Mouse (Mus musculus) heart, embryonic 14.5 days (tissue): ENCODE results near the gene Idi2. TPM values are rescaled to one million over a fixed set of nuclear protein-coding genes. Genes with fewer than 3 reads are reported as not detected.

Experiments
- ATAC-seq: fragments of 200-750 bp; cut with Nextera tagmentation; 2 replicates; pipeline ENCODE4 v1.8.0; 2017; ENCODE audit warnings: low read depth, moderate TSS enrichment; ENCODE audit not compliant: insufficient number of reproducible peaks, insufficient read depth, low FRiP score
- H3K27ac ChIP-seq, 2 experiments: fragments of 200-500 bp in 1 of 2; fragments of 300-500 bp in 1 of 2; sonication (generic) in 1 of 2; replicated peaks in 1 of 2; 2 replicates each; pipeline ENCODE4 v1.5.1; 2012 to 2014; ENCODE audit warnings: low read depth in 2 of 2, low read length in 2 of 2, control low read depth in 1 of 2, mild to moderate bottlenecking in 1 of 2, mixed read lengths in 1 of 2; ENCODE audit not compliant: control insufficient read depth in 1 of 2, insufficient read depth in 1 of 2
- H3K27me3 ChIP-seq: fragments of 300-500 bp; sonication (generic); 2 replicates; pipeline ENCODE4 v1.6.1; 2014; ENCODE audit warnings: mild to moderate bottlenecking, low read length, control low read depth; ENCODE audit not compliant: control insufficient read depth, insufficient read depth
- H3K36me3 ChIP-seq: fragments of 300-500 bp; sonication (generic); 2 replicates; pipeline ENCODE4 v1.6.1; 2014; ENCODE audit warnings: mild to moderate bottlenecking, control low read depth, low read length, mixed read lengths; ENCODE audit not compliant: control insufficient read depth, insufficient read depth
- H3K4me1 ChIP-seq, 2 experiments: fragments of 200-500 bp in 1 of 2; fragments of 300-500 bp in 1 of 2; sonication (generic) in 1 of 2; 2 replicates each; pipeline ENCODE4 v1.6.1; 2012 to 2014; ENCODE audit warnings: low read length in 2 of 2, control low read depth in 1 of 2, mixed read lengths in 1 of 2; ENCODE audit not compliant: control insufficient read depth in 2 of 2, insufficient read depth in 2 of 2
- H3K4me2 ChIP-seq: fragments of 300-500 bp; sonication (generic); 2 replicates; pipeline ENCODE4 v1.6.1; 2014; ENCODE audit warnings: mild to moderate bottlenecking, low read length
- H3K4me3 ChIP-seq, 2 experiments: fragments of 200-500 bp in 1 of 2; fragments of 300-500 bp in 1 of 2; sonication (generic) in 1 of 2; 2 replicates each; pipeline ENCODE4 v1.5.1; 2012 to 2014; ENCODE audit warnings: low read length in 2 of 2, mild to moderate bottlenecking in 2 of 2, control low read depth in 1 of 2, low read depth in 1 of 2, moderate library complexity in 1 of 2; ENCODE audit not compliant: control insufficient read depth in 1 of 2, insufficient read depth in 1 of 2
- H3K9ac ChIP-seq: fragments of 300-500 bp; sonication (generic); 2 replicates; pipeline ENCODE4 v1.6.1; 2014; ENCODE audit warnings: mild to moderate bottlenecking, low read length
- H3K9me3 ChIP-seq: fragments of 300-500 bp; sonication (generic); 2 replicates; pipeline ENCODE4 v1.6.1; 2016; ENCODE audit warnings: low read length, control low read depth; ENCODE audit not compliant: control insufficient read depth
- WGBS: fragments of 180-500 bp; shearing (Covaris S2); extraction: QIAGEN DNeasy Blood & Tissue Kit; methylation state at CpG from one replicate; pipeline ENCODE4 v1.1.7; 2014; 5-methylcytosine and 5-hydroxymethylcytosine counted together
- microRNA-seq: library from miRNA; unstranded; fragments of <30 nt; microRNA quantifications from one replicate; pipeline ENCODE4, GENCODE M21; 2016
- polyA plus RNA-seq: library from polyadenylated mRNA; unstranded; fragments of >200 nt; fragmentation: Nextera tagmentation; extraction: Ambion mirVana; gene quantifications from 2 replicates; pipeline ENCODE4 v1.2.1, GENCODE M21; 2014

Idi2 gene
- polyA plus RNA-seq, 1 experiment from 2014 or later = not detected

DNA sequence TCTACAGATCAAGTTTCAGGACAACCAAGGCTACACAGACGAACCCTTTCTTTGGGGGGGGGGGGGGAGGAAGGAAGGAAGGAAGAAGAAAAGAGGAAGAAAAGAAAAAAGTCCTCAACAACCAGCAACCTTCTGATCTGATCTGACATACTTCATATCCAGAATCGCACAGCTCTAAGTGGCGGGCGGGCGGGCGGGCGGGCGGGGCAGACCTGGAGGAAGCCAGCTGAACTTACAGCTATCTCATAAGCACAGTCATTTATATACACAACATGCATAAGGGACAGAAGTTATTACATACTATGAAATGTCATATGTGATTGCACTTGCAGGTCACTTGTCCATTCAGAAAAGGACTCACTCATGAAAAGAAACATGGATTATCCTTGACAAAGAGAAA lies 46.8 kb downstream of the Idi2 start:
- Histone ChIP-seq H3K4me1 (peaks cover 4 to 14% of the 10 kb centered on the region in 2 experiments), H3K9me3 (no peaks in the 10 kb centered on the region), H3K4me2 (no peak overlapping the region), H3K27me3 (no peaks in the 10 kb centered on the region), H3K9ac (no peak overlapping the region), H3K36me3 (no peaks in the 10 kb centered on the region), H3K4me3 (no peak overlapping the region), H3K27ac (no peak overlapping the region)
- ATAC-seq = no peak
- WGBS = 78% methylated on average over 8 of the region's 8 CpGs

- Histone ChIP-seq H3K27me3 (no peaks in the 10 kb centered on the region), H3K4me1 (no peaks in the 10 kb centered on the region), H3K27ac (no peak overlapping the region), H3K4me2 (no peak overlapping the region), H3K4me3 (no peak overlapping the region), H3K9ac (no peak overlapping the region), H3K9me3 (no peaks in the 10 kb centered on the region), H3K36me3 (no peaks in the 10 kb centered on the region)
- ATAC-seq = no peak
- WGBS = 72% methylated on average over 2 of the region's 2 CpGs
Observed at GRCm38 (mm10) chr13:9003306-9003705, 50.6 kb downstream of the Idi2 start.

Small RNA genes within 50 kb of the gene (microRNA-seq; reads per million reads assigned to microRNA genes)
- gene Gm22750 = not detected

Other genes with a start within 250 kb of the Idi2 start
- gene Wdr37, start 81.0 kb upstream of the Idi2 start, polyA plus RNA-seq = 23.8 TPM in 2 replicates
- 39.0 and 43.6 TPM in 2 replicates for gene Idi1, start 67.4 kb upstream of the Idi2 start, polyA plus RNA-seq
- not detected in 2 replicates for gene Gm9745, start 4.6 kb upstream of the Idi2 start, polyA plus RNA-seq
- gene Gtpbp4, start 43.2 kb downstream of the Idi2 start, polyA plus RNA-seq = 49.9 and 51.9 TPM in 2 replicates
- 36.1 and 36.5 TPM in 2 replicates for gene Larp4b, start 141.0 kb downstream of the Idi2 start, polyA plus RNA-seq